In genomic region chr15:37134913-37135589, GRCm38 (mm10) we compare ENCODE assay signal across 8 mouse cellular contexts.
A peak's percentile ranks its signal among the peaks of the same experiment; 100 is the strongest.
DNase-seq lines count a peak whose midpoint lies in the region; ATAC-seq and TF ChIP-seq lines count a peak whose summit lies in the region.

No protein-coding gene starts in this region.

- ATAC-seq in neural tube, embryonic 11.5 days (ENCODE audit: insufficient read depth, low FRiP score, low TSS enrichment): peak; percentile 57
- ATAC-seq in forebrain, postnatal 0 days: peak; percentile 53
- 0 out of 2 replicates have a peak, but pooled peaks have one; percentile 19 for ATAC-seq in liver, embryonic 11.5 days (replicated peaks; ENCODE audit: low FRiP score)
- peak; percentile 70 for ATAC-seq in neural tube, embryonic 14.5 days (ENCODE audit: low read depth)
- no peak for ATAC-seq in monocyte, adult 5-6 weeks (replicated peaks; ENCODE audit: insufficient number of reproducible peaks, low FRiP score, low TSS enrichment, poor library complexity, severe bottlenecking)

- H3K9me3 ChIP-seq in neural tube, embryonic 11.5 days (ENCODE audit: control insufficient read depth, low read length): no peaks in the 10 kb centered on the region
- H3K9me3 ChIP-seq in forebrain, postnatal 0 days (ENCODE audit: low read length): no peaks in the 10 kb centered on the region
- no peaks in the 10 kb centered on the region; the same call in 1 of the 2 replicates for H3K9me3 ChIP-seq in liver, embryonic 11.5 days (ENCODE audit: control insufficient read depth, low read length)
- no peaks in the 10 kb centered on the region for H3K9me3 ChIP-seq in neural tube, embryonic 14.5 days (ENCODE audit: control insufficient read depth, low read length)

- 23% methylated on average over 20 of the region's 20 CpGs for whole genome bisulfite sequencing in neural tube, embryonic 11.5 days
- WGBS in forebrain, postnatal 0 days: 18% methylated on average over 20 of the region's 20 CpGs
- WGBS in liver, embryonic 11.5 days: 31% methylated on average over 20 of the region's 20 CpGs
- 20% methylated on average over 20 of the region's 20 CpGs for WGBS in neural tube, embryonic 14.5 days

- no peaks in the 10 kb centered on the region for H3K4me1 ChIP-seq in neural tube, embryonic 11.5 days (ENCODE audit: control insufficient read depth, insufficient read depth, low read length)
- H3K4me1 ChIP-seq in brown adipose tissue, adult 24 weeks (ENCODE audit: control insufficient read depth, insufficient read depth, insufficient read length, low read length): no peaks in the 10 kb centered on the region
- H3K4me1 ChIP-seq in forebrain, postnatal 0 days (ENCODE audit: insufficient read depth): peaks cover 17% of the 10 kb centered on the region
- H3K4me1 ChIP-seq in liver, embryonic 11.5 days (replicated peaks; ENCODE audit: control insufficient read depth, insufficient read depth, low read length): no peaks in the 10 kb centered on the region
- peaks cover 10% of the 10 kb centered on the region; the same call in 1 of the 2 replicates for H3K4me1 ChIP-seq in neural tube, embryonic 14.5 days (ENCODE audit: control insufficient read depth, insufficient read depth, low read length)

- no peaks in the 10 kb centered on the region for H3K36me3 ChIP-seq in neural tube, embryonic 11.5 days (ENCODE audit: control insufficient read depth, insufficient read depth, low read length)
- no peaks in the 10 kb centered on the region for H3K36me3 ChIP-seq in forebrain, postnatal 0 days (ENCODE audit: insufficient read depth)
- no peaks in the 10 kb centered on the region for H3K36me3 ChIP-seq in liver, embryonic 11.5 days (ENCODE audit: control insufficient read depth, insufficient read depth, low read length)
- no peaks in the 10 kb centered on the region for H3K36me3 ChIP-seq in neural tube, embryonic 14.5 days (ENCODE audit: control insufficient read depth, insufficient read depth, low read length)

- peak overlapping the region; percentile 29 for H3K4me3 ChIP-seq in neural tube, embryonic 11.5 days (ENCODE audit: low read depth, low read length)
- H3K4me3 ChIP-seq in brown adipose tissue, adult 24 weeks (ENCODE audit: insufficient read depth, low read depth, low read length): peak overlapping the region; percentile 61
- H3K4me3 ChIP-seq in forebrain, postnatal 0 days (ENCODE audit: low read depth, low read length): peak overlapping the region; percentile 44
- peak overlapping the region; percentile 61 for H3K4me3 ChIP-seq in liver, embryonic 11.5 days (ENCODE audit: low read depth, low read length)
- H3K4me3 ChIP-seq in neural tube, embryonic 14.5 days (ENCODE audit: low read depth, low read length): peak overlapping the region; percentile 43

- H3K4me2 ChIP-seq in neural tube, embryonic 11.5 days (ENCODE audit: low read depth): peak overlapping the region; percentile 40
- peak overlapping the region; percentile 79 for H3K4me2 ChIP-seq in forebrain, postnatal 0 days (ENCODE audit: low read depth)
- peak overlapping the region; percentile 84 for H3K4me2 ChIP-seq in liver, embryonic 11.5 days
- H3K4me2 ChIP-seq in neural tube, embryonic 14.5 days (ENCODE audit: low read depth, low read length): peak overlapping the region; percentile 52

- DNase-seq in neural tube, embryonic 11.5 days (ENCODE audit: low spot score): peak; percentile 36
- no peak for DNase-seq in neural tube, embryonic 10.5 days (ENCODE audit: extremely low spot score, low spot score)
- peak; percentile 78 for DNase-seq in forebrain, postnatal 0 days
- peak; percentile 33 for DNase-seq in kidney, adult 11 months
- no peak for DNase-seq in liver, embryonic 11.5 days (ENCODE audit: low spot score)

- H3K27me3 ChIP-seq in neural tube, embryonic 11.5 days (ENCODE audit: control insufficient read depth, insufficient read depth, low read length): no peaks in the 10 kb centered on the region
- no peaks in the 10 kb centered on the region for H3K27me3 ChIP-seq in forebrain, postnatal 0 days (ENCODE audit: insufficient read depth, low read length)
- H3K27me3 ChIP-seq in liver, embryonic 11.5 days (replicated peaks; ENCODE audit: control insufficient read depth, insufficient read depth, low read length): no peaks in the 10 kb centered on the region
- no peaks in the 10 kb centered on the region for H3K27me3 ChIP-seq in neural tube, embryonic 14.5 days (ENCODE audit: control insufficient read depth, insufficient read depth, low read length)

- no peak for TF ChIP-seq CTCF in forebrain, postnatal 0 days (IDR thresholded peaks at IDR 0.05; ENCODE audit: low read depth)

- peak overlapping the region; percentile 64 for H3K27ac ChIP-seq in neural tube, embryonic 11.5 days (ENCODE audit: low read depth, low read length)
- peak overlapping the region; percentile 0; the same call in 1 of the 2 replicates for H3K27ac ChIP-seq in brown adipose tissue, adult 24 weeks (replicated peaks; ENCODE audit: low read depth, low read length)
- peak overlapping the region; percentile 92 for H3K27ac ChIP-seq in forebrain, postnatal 0 days (ENCODE audit: low read depth, low read length)
- H3K27ac ChIP-seq in liver, embryonic 11.5 days (ENCODE audit: low read depth, low read length): peak overlapping the region; percentile 54; the same call in 1 of the 2 replicates
- peak overlapping the region; percentile 85 for H3K27ac ChIP-seq in neural tube, embryonic 14.5 days (ENCODE audit: low read depth, low read length)

- H3K9ac ChIP-seq in neural tube, embryonic 11.5 days (ENCODE audit: low read length): peak overlapping the region; percentile 84
- peak overlapping the region; percentile 81 for H3K9ac ChIP-seq in forebrain, postnatal 0 days
- H3K9ac ChIP-seq in liver, embryonic 11.5 days (ENCODE audit: low read depth, low read length): peak overlapping the region; percentile 75
- H3K9ac ChIP-seq in neural tube, embryonic 14.5 days (replicated peaks; ENCODE audit: low read depth, low read length): peak overlapping the region; percentile 74

Comparison
In these comparisons a context has a peak if more than half of its experiments do, and no peak if none do; other contexts are left out.
1. DNase-seq: peak in neural tube, embryonic 11.5 days (single experiment), forebrain, postnatal 0 days (single experiment) and kidney, adult 11 months (single experiment); none in neural tube, embryonic 10.5 days (single experiment) and liver, embryonic 11.5 days (single experiment).
2. H3K27ac ChIP-seq: peak in every context shown above with its lines; median percentile 92 in forebrain, postnatal 0 days; 85 in neural tube, embryonic 14.5 days; 64 in neural tube, embryonic 11.5 days; 54 in liver, embryonic 11.5 days; 0 in brown adipose tissue, adult 24 weeks.
3. Peak in every context shown above with its lines, with median percentiles within 50 percentile points of each other: H3K4me2 ChIP-seq, H3K4me3 ChIP-seq and H3K9ac ChIP-seq.